Mouse (Mus musculus) erythroblast, adult 5-6 weeks (primary cell): ENCODE results near the gene Rbbp6. TPM values are rescaled to one million over a fixed set of nuclear protein-coding genes. Genes with fewer than 3 reads are reported as not detected.

Experiments
- ATAC-seq: replicated peaks from 2 replicates; pipeline ENCODE4 v1.8.0; 2016; ENCODE audit warnings: moderate number of reproducible peaks, mild to moderate bottlenecking, moderate TSS enrichment, inconsistent platforms; ENCODE audit not compliant: poor library complexity, low FRiP score, severe bottlenecking
- total RNA-seq, 2 experiments: library from RNA; stranded (forward) in 1 of 2; stranded (reverse) in 1 of 2; fragments of 150-400 nt in 1 of 2; fragments of 200-764, 138-1000 nt in 1 of 2; gene quantifications; 2 replicates each; pipeline versions ENCODE4 v1.2.3 to v1.2.4; 2015 to 2017; ENCODE audit warnings: low replicate concordance in 2 of 2

The Rbbp6 gene
- total RNA-seq (2015; ENCODE audit: low replicate concordance), result 43.8 and 58.1 TPM in 2 replicates
- total RNA-seq (2017; ENCODE audit: low replicate concordance), result 27.5 and 29.0 TPM in 2 replicates

DNA sequence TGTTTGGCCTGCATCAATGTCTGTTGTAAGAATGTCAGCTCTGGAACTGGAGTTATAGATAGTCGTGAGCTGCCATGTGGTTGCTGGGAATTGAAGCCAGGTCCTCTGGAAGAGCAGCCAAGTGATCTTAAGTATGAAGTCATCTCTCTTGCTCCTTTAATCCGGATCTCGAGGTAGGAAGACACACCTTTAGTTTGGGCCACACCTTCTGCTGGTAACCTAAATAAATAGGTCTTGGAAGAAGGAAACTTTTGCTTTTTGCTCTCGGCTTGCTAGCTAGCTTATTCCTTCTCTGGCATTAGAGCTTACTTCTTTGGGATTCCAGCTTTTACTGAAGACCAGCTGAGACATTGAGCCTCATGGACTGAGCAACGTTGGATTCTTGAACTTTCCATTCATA, at the start of gene Rbbp6:
Gene Rbbp6, plus strand, starts transcription at position 301 of the 400 bp plus-strand sequence.
- no peak for ATAC-seq

DNA sequence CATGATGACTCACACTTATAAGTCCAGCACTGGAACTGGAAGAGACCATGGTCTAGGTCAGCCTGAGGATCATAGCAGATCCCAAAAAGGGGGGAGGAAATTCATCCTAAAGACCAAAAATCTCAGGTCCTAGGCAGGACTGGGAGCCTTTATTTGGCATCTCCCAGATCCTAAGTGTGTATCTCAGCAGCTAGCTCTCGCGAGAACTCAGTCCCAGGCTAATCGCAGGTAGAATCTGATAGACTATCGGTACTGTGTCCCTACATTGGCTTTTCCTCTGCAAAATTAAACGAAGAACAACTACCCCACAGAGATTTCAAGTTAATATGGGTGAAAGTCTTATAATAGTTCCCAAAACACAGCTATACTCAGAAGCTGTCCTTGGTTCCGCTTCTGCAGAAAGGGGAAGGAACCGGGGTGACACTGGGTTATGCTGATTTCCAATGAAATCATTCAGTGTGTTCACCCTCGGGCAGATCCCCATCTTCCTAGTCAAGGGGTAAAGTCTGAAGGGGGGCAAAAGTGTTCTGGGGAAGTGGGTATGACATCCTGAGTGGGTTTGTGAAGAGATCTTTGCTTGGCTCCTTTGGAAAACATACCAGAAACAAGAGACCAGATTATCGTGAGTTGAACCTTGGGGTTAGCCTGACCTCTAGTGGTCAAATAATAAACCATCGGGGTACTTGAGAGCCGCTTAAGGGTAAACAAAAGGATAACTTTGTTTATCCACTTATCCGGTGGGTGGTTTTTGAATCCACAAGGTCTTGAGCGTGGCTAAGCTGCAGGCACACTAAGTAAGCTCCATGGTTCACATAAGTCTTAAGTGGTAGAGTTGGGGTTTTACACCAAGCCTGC, 45.5 kb upstream of the Rbbp6 start:
- ATAC-seq, result no peak; the same call in 1 of the 2 replicates

DNA sequence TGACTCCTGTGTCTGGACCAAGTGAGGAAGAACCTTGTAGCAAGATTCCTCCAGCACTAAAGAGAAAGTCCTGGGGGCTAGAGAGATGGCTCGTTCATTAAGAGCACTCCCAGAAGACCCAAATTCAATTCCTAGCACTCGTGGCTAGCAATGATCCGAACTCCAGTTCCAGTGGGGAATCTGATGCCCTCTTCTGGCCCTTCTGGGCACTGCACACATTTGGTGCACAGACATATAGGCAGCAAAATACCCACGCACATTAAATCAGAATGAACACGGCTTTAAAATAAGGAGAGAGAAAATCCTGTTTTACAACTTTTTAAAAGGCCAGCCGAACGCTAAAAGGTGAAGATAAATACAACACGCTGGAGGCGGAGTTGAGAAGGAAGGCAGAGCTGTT, 43.9 kb upstream of the Rbbp6 start:
- no peak for ATAC-seq

DNA sequence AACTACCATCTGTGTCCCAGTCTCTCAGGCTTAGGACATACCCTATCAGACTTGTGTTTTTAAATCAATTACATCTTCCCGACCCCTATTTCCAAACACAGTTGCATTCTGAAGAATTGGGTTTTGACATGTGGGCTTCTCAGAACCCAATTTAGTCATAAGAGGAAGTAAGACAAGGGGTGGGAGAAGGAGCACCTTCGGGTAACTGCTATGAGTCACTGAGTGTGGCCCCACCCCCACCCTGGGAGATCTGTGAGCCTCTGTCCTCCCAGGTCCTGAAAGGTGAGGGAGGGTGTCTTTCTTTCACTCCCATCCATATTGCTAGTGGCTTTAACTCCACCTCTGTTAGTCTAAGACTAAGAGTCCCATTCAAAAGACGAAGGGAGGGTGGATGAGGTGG, 41.2 kb upstream of the Rbbp6 start:
- ATAC-seq, result no peak

DNA sequence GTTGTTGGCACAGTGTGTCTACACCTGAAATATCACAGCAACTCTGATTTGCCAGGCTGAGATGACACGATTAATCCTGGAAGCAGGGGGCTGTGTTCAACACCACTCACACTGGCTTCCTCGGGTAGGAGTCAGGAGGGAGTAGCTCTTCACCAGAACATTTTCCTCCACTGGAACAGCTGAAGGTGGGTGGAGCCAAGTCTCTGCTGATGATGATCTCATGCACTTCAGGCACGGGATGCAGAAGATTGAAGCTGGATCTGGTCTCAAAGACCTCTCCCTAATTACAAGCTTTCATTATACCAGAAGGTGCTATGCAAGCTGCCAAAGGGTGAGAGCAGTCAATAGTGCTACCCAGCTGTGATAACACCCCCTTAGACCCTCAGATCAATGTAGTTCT, 35.0 kb upstream of the Rbbp6 start:
- no peak for ATAC-seq

DNA sequence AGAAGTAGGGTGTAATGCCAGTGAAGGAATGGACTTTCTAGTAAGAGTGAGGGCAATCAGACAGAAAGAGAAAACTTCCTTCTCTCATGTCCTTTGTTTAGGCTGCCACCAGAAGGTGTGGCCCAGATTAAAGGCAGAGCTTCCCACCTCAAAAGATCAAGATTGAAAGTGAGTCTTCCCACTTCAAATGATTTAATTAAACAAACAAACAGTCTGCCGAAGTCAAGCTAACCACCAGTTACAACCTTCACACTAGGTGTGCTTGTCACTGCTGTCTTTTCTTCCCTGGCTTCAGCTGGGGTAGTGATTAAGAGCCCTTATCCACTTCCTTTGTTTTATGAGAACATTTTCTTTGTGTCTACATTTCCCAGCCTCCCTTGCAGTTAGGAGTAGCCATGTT, 33.3 kb upstream of the Rbbp6 start:
- no peak for ATAC-seq

DNA sequence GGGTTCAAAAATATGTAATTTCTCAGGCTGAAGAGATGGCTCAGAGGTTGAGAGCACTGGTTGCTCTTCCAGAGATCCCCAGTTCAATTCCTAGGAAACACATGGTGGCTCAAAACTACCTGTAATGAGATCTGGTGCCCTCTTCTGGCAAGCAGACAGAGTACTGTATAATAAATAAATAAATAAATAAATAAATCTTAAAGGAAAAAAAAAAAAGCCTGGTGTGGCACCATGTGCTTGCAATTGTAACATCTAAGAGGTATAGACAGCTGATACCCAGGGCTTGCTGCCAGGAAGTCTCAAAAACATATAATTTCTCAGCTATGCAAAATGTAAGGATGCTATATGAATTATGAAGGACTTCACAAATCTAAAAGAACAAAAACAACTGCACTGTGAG, 28.9 kb upstream of the Rbbp6 start:
- no peak for ATAC-seq

DNA sequence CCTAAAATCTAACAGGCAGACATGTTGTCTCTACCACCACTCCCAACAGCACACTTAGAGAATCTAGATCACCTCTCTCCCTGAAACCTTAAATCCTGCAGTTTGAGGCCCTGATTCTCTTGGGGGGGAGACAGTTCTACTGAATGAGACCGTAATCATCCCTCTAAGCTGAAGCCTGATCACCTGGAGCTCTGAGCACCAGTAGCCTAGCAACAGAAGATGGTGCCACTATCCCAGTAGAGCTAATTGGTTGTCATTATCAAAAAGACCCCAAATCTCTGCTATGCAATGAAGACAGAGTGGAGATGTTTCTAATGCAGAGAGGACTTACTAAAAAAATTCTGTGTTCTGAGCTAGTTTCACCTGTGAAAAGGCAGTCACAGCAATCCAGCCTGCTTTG, 27.3 kb upstream of the Rbbp6 start:
- ATAC-seq, result no peak

DNA sequence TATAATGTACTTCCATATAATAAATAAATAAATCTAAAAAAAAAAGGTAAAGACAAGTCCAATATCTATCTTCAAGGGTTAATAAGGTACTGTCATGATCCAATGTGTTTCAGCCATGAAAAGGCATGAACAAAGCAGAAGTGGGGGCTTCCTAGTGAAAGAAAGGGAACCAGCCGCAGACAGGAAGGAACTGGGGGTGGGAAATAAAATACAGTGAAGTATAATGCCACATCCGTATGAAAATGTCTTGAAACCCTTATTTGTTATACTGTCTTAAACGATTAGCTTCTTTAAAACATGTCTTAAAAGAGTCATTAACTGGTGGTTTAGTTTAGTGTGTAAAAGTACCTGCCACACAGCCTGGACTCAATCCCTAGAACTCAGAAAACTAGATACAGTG, 26.3 kb upstream of the Rbbp6 start:
- ATAC-seq, result no peak

DNA sequence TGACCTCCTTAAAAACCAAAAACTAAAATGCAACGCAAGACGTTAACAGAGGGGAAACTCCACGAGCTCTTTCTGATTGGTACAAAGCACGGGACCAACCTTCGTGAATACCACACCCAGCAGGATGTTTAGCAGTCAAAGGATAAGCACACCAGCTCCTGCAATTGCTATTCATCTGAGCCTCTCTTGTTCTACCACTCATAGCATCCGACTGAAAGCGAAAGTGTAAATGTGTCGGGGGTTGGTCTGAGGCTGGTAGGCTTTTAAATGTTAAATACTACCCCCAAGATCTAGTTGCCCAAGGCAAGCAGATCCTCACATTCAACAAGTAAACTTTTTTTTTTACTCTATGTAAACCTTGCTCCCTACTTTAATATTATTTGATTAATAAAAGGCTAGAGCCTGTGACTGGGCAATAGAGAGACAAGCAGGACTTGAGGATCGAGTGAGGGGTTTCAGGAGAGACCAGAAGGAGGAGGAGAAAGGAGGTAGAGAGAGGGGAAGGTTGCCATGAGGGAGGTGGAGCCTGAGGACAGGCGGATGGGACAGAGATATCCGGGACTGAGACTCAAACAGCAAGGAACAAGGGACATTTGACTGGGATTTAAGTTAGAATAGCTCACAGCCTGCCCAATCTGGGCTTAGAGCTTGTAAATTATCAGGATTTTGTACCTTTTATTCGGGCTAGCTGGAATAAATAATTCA, 25.0 kb upstream of the Rbbp6 start:
- no peak for ATAC-seq

DNA sequence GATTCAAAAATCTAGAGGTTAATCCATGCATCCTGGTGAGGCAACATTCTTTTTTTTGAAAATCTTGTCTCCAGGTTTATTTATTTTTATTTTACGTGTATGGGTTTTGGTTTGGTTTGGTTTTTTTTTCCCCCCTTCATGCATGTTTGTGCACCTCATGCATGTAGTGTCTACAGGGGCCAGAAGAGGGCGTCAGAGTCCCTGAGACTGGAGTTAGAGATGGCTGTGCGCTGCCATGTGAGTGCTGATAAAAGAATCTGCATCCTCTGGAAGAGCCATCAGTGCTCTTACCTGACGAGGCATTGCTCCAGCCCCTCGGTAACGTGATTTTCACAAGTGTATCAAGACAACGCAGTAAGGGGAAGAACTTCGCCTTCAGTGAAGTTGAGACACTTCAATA, 23.4 kb upstream of the Rbbp6 start:
- ATAC-seq, result no peak

DNA sequence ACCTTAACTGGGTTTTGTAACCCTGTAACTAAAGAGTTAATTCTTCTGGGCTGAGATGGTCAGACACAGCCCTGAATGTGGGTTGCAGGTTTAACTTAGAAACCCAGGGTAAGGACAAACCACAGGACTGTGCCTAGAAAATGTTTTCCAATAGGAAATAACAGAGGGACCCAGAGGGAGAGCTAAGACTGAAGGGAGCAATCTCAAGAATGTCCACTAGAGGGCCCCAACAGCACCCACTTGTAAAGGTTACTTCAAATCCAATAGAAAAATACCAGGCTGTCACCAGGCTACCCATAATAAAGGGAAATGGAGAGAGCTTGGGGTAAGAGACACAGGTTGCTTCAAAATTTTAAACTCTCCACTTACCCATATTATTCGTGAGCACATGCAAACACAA, 20.3 kb upstream of the Rbbp6 start:
- ATAC-seq, result peak; percentile 78; the same call in 1 of the 2 replicates

DNA sequence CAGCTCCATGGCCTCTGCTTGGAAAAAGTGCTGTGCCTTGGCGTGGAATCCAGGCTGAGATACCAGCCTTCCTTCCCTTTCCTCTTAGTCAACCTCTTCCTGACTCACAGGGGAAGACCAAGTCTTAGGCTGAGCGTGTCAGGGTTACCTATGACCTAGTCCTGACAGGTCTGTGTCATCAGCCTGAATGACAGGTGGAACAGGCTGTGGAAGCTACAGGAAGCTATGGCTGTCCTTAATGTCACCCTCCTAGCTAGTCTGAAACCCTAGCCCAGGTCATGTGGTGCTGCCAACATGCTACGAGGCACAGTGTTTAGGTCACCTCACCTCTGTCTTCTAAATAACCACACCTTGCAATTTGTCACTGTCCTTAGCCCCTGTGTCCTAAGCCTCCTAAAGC, 16.2 kb upstream of the Rbbp6 start:
- no peak for ATAC-seq

DNA sequence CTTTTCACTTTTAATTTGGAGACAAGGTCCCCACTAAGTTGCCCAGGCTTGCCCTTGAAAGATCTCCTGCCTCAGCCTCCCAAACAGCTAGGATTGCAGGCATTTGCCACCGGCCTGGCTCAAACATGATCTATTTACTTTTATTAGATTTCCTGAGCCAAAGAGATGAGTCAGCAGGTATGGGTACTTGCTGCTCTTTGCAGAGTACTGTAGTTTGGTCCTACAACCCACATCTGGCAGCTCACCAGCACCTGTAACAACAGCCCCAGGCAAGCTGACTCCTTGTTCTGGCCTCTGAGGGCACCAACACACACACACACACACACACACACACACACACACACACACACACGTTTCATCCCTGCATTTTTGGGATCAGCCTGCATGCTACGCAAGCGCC, 14.0 kb upstream of the Rbbp6 start:
- ATAC-seq, result no peak

DNA sequence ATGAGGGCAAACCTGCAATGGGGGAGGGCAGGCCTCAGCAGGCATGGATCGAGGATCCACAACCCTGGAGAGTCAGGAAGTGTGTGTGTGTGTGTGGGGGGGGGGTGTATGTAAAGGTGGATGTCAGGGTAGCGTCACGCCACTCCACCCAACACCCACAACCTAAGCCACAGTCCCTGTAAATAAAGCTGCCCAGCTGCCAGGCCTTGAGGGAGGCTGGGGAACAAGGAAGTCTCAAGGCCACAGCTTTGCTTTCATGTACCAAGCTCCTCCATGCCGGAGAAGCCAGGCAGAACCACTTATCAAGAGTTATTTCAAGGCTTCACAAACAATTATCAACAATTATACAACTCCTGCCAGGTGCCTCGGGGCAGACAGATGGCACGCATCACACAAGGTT, 13.4 kb upstream of the Rbbp6 start:
- no peak for ATAC-seq

DNA sequence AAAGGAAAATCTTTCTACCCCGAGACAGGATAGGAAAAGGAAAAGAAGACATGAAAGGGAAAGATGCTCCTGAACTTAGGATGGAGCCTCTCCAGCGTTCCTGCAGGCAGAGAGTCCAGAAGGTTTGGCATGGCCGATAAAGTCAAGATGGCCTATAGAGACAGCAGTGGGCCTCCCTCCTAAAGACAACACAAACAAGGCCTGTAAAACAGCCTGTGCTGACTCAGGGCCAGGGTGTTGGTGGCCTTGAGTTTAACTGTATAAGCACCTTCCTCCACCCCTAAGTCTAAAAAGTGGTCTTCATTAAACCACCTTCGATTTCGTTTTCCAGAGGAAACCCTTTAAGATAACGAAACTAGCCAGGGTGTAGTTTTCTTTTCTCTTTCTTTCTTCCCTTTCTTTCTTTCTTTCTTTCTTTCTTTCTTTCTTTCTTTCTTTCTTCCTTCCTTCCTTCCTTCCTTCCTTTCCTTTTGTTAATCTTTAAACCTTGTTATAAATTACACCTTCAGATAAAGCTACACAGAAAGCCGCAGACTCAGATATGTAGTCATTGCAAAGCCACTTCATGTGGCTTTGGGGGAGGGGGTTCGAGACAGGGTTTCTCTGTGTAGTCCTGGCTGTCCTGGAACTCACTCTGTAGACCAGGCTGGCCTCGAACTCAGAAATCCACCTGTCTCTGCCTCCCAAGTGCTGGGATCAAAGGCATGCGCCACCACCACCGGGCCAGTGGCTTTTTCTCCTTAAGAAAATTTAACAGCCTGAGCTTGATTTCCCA, 10.8 kb upstream of the Rbbp6 start:
- ATAC-seq, result no peak

DNA sequence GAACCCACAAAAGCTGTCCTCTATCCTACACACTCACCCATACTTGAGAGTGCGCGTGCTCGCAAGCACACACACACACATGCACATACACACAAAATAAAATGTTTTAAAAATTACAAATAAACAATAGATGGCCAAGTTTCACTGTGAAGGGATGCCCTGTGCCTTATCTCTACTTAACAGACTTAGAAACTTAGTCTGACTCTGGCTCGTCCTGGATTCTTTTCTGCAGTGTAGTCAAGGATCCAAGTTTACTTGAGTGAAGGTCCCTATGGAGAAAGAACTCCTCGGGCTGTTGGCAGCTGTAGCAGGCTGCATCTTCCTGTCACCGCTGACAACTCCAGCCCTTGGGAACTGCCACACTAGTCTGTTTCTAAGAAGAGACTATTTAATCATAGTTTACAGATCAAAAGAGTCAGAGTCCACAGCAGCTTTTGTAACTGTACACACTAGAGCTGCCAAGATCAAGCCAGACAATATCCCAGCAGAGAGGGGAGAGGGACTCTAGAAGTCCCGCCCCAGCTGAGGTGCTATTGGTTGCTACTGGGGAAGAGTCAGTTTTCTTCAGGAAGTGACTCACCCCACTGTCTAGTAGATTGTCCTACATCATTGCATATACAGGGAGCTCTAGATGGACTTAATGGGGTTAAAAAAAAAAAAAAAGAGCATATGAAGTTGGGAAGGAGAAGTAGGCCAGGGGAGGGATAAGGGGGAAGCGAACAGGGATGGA, 10.1 kb upstream of the Rbbp6 start:
- peak; percentile 63; the same call in 1 of the 2 replicates for ATAC-seq

DNA sequence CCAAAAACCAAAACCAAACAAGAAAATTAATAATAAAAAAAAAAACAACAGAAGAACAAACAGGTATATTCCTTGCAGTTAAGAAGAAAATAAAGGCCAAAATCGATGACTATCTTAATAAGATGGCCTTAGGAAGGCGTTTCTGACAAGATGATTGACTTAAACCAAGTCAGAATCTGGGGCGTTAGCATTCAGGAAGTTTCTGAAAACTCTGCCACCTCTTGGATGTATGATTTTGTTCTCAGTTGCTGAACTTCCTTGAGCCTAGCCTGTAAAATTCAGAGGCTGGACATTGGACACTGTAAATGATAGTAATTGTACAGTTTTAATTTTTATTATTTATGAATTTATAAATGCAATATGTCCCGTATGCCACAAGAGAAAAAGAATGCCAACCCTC, 3.3 kb downstream of the Rbbp6 start:
- no peak for ATAC-seq

DNA sequence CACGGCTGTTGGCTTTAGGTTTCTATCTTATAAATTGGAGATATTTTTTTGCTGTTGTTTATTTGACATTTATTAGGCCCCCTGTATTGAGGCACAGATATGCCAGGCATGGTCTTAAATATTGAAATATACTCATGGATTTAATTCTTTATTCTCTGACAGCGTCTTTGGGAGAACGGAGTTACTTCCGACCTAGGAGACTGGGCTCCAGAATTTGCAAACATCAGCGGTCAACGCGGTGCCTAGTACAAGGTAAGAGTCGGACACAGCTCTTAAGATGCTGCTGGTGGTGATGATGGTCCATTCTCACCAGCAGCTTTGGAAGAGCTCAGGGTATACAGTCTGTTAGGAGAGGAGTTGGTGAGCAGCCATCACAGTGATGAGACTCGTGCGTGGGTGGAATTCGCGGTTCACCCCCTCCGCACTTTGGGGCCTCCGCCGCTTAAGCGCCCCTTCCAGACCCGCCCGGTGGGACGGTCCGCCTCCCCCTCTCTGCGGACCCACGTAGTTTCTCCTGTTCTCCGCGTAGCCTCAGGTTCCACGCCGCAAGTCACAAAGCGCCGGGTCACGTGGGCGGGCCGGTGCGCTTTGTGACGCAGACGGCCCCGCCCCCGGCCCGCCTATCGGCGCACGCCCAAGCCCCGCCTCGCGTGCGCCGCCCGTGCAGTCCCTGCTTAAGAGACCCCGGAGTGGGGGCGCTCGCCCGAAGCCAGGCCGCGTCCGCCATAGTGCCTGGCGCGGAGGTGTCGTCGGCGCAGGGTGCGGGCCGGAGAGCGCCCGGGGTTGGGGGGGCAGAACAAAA, 3.9 kb downstream of the Rbbp6 start:
- peak; percentile 93 for ATAC-seq
